Mouse (Mus musculus): Measurements from ENCODE around the gene Sdc3.

- TF ChIP-seq EP300 (IDR thresholded peaks at IDR 0.05; ENCODE audit: low read depth) (no peak), CTCF (IDR thresholded peaks at IDR 0.05; ENCODE audit: low read depth) (no peak)
Observed at GRCm38 (mm10) chr4:130766926-130767325, 25.4 kb upstream of the Sdc3 start.
